1 mouse cellular context compared by ENCODE assay signal in the genomic region with DNA sequence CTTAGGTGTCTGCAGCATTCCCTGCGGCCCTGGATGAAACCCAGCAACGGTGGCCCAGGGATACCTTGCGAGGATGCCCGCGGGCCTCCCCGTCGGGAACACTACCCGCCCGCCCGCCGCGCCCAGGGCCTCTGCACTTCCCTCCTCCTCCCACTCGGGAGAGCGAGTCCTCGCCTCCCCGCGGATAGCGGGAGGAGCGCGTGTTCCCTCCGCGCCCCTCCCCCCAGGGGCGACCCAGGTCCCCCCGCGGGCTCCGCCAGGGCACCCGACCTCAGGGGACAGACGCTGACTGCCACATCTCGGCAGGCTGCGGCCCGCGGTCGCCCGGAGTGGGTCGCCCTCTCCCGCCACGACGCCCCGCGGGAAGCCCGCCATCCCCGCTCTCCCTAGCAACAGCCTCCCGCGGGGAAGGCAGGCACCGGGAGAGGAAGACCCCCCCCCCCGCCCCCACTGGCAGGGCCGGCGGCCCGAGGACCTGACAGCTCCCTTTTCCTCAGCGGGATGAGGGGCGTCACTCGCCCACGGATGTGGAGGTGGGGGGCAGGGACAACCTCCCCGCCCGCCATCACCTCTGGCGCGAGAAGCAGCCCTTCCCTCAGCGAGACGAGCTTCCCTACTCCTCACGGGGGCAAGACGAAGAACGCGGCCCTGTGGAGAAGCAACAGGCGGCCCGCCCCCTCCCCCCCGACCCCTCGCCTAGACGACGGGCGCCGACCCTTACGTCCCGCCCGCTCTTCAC.
TF ChIP-seq lines count a peak whose summit lies in the region.

No protein-coding gene starts in this region.

TF ChIP-seq in MEL, 35 proteins besides CTCF, POLR2A, EP300 and RAD21 (continued from another document):
- TF ChIP-seq SMC3 (IDR thresholded peaks at IDR 0.05; ENCODE audit: low read depth, low read length) (no peak), MXI1 (IDR thresholded peaks at IDR 0.05; ENCODE audit: low read depth, low read length) (no peak; the same call in 1 of the 2 replicates), USF1 (IDR thresholded peaks at IDR 0.05; ENCODE audit: low read depth, low read length) (no peak), UBTF (IDR thresholded peaks at IDR 0.05; ENCODE audit: borderline replicate concordance, insufficient read depth, low read depth, low read length) (no peak), GATA1 (IDR thresholded peaks at IDR 0.05; ENCODE audit: low read depth, low read length) (no peak), ZNF384 (IDR thresholded peaks at IDR 0.05; ENCODE audit: low read depth, low read length) (no peak), SIN3A (IDR thresholded peaks at IDR 0.05; ENCODE audit: low read length) (no peak), USF2 (IDR thresholded peaks at IDR 0.05; ENCODE audit: borderline replicate concordance in 1 of 2, insufficient read depth in 1 of 2, low read depth in 1 of 2, low read length in 2 of 2) (no peak)
